Mouse (Mus musculus): ENCODE measurements around the gene C1qtnf5. TPM values are rescaled to one million over a fixed set of nuclear protein-coding genes. Genes with fewer than 3 reads are reported as not detected.
A peak's percentile ranks its signal among the peaks of the same experiment; 100 is the strongest.

C1qtnf5 gene
- total RNA-seq, 2 experiments from 2014 or later: 15.2 to 19.5 TPM

GRCm38 (mm10) chr9:44078136-44078797 lies 28.8 kb upstream of the C1qtnf5 start:
- DNase-seq: no peak
- intact Hi-C loops (cut with DNase I): no loop called here

GRCm38 (mm10) chr9:44078955-44079756 lies 27.9 kb upstream of the C1qtnf5 start:
- intact Hi-C loops (cut with DNase I): no loop called here
- peak; percentile 90 to 91 for DNase-seq

GRCm38 (mm10) chr9:44079997-44080780 lies 26.9 kb upstream of the C1qtnf5 start:
- intact Hi-C loops (cut with DNase I): no loop called here
- no peak for DNase-seq

- peak; percentile 58 to 60 for DNase-seq
- intact Hi-C loops (cut with DNase I): no loop called here
Measured at GRCm38 (mm10) chr9:44080953-44081352, 26.1 kb upstream of the C1qtnf5 start.

- DNase-seq: no peak
- intact Hi-C loops (cut with DNase I): no loop called here
Measured at GRCm38 (mm10) chr9:44081581-44081980, 25.5 kb upstream of the C1qtnf5 start.

- no peak for DNase-seq
- intact Hi-C loops (cut with DNase I): no loop called here
Measured at GRCm38 (mm10) chr9:44082266-44082665, 24.8 kb upstream of the C1qtnf5 start.

GRCm38 (mm10) chr9:44083392-44084121 lies 23.5 kb upstream of the C1qtnf5 start:
- intact Hi-C loops (cut with DNase I): no loop called here
- DNase-seq: no peak

GRCm38 (mm10) chr9:44084236-44084635 lies 22.8 kb upstream of the C1qtnf5 start:
- intact Hi-C loops (cut with DNase I): no loop called here
- DNase-seq: no peak

GRCm38 (mm10) chr9:44084659-44085229 lies 22.3 kb upstream of the C1qtnf5 start:
- intact Hi-C loops (cut with DNase I): no loop called here
- peak; percentile 97 for DNase-seq

GRCm38 (mm10) chr9:44085276-44085675 lies 21.8 kb upstream of the C1qtnf5 start:
- DNase-seq: no peak
- intact Hi-C loops (cut with DNase I): no loop called here

GRCm38 (mm10) chr9:44085741-44086665 lies 21.0 kb upstream of the C1qtnf5 start:
- intact Hi-C loops (cut with DNase I): no loop called here
- DNase-seq: peak; percentile 68 to 76

GRCm38 (mm10) chr9:44086960-44087359 lies 20.1 kb upstream of the C1qtnf5 start:
- DNase-seq: no peak
- intact Hi-C loops (cut with DNase I): no loop called here

- DNase-seq: peak; percentile 51 to 54
- intact Hi-C loops (cut with DNase I): no loop called here
Measured at GRCm38 (mm10) chr9:44087761-44088455, 19.1 kb upstream of the C1qtnf5 start.

GRCm38 (mm10) chr9:44088877-44089608 lies 18.0 kb upstream of the C1qtnf5 start:
- intact Hi-C loops (cut with DNase I): no loop called here
- DNase-seq: no peak

- intact Hi-C loops (cut with DNase I): no loop called here
- peak; percentile 79 to 88 for DNase-seq
Measured at GRCm38 (mm10) chr9:44093612-44094503, 13.2 kb upstream of the C1qtnf5 start.

- no peak for DNase-seq
- intact Hi-C loops (cut with DNase I): no loop called here
Measured at GRCm38 (mm10) chr9:44094737-44095136, 12.3 kb upstream of the C1qtnf5 start.

GRCm38 (mm10) chr9:44095781-44096180 lies 11.3 kb upstream of the C1qtnf5 start:
- no peak for DNase-seq
- intact Hi-C loops (cut with DNase I): no loop called here

Data from heart, postnatal 14 days (tissue).